Mouse (Mus musculus) NIH3T3 (cell line): ENCODE results near the gene Ccn6.

Experiments used
- DNase-seq: peaks from one replicate; pipeline ENCODE4 v3.0.0-alpha.2; 2012; ENCODE audit warnings: low read depth

Gene Ccn6

DNA sequence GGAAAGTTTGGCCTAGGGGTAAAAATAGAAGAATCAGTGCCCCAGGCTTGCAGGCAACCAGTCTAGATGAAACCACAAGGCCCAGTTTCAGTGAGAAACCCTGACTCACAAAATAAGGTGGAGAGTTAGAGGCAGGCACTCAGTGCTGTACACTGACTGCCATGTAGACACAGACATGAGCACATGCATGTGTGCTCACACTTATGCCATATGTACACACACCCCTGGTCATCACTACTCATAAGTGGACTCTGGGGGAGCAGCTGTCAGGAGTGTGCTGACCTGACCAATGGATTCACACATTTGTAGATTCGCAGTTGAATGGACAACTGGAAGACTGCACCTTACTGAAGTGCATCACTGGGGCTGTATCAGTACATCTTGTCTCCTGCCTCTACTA lies 2.2 kb downstream of the Ccn6 start:
- peak; percentile 13 for DNase-seq

DNA sequence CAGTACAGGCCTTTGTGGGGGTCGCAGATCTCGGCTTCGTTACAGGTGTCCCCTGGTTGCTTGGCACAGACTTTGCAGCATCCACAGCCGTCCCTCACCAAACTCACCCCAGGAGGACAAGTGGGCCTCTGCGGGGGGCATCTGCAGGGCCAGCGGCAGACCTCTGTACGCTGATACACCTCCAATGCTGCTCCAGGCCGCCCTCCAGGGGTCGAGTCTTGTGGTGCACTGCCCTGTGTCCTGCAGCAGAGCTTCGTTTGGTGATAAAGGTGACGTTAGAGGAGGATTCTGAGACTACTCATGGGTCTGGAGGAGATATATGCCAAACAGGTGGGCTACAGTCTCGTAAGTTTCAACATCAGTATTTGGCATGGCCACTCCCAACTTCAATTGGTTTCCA lies 5.3 kb downstream of the Ccn6 start:
- DNase-seq: no peak

DNA sequence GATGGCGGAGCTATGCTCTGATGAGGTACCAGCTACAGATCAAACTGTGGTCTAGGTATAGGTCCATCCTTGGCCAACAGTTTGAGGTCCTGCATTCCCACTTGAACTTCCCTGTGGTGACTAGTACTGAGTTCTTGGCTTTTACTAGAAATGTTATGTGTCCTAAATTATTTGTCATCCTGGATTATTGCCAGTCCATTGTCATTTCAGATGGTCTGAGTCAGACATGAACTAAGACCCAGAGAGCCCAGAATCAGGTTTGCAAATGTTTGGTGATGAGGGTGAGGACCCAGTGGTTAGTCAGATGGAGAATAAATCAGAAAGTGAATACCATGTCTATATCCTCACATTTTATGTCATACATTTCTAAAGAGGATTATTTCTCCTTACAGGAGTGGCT lies 6.3 kb downstream of the Ccn6 start:
- DNase-seq: peak; percentile 56

DNA sequence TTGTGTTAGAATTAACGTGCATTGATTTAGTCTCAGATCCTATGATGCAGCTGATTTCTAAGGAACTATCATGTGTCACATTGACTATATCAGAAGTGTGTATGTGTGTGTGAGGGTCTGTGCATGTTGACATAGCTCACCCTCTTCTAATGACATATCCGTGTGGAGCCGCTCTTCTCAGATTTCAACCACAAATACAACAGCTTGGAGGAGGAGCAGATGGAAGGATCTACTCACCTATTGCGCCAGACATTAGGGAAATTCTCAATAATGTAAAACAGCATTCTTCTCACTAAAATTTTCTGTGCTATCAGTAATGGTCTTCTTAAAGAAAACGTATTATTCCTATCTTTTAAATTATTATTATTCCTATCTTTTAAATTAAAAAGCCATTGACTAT lies 6.9 kb downstream of the Ccn6 start:
- peak; percentile 43 for DNase-seq

DNA sequence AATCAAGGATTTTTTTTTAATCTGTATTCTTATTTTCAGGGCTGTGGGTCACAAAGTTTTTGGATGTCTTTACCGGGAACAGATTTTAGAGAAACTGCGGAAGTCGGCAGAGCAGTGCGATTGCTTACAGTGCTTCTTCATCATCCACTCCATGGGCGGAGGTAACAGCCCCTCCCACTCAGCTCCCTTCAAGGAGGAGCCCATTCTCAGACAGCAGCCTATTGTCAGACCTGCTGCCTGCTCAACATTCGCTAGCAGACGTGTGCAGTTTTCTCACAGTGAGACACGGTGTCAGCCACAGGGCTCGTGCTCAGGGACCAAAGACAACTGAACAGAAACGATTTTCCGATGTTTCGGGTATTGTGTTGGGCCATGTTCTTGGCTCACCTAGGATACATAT lies 21.4 kb downstream of the Ccn6 start:
- DNase-seq: no peak

DNA sequence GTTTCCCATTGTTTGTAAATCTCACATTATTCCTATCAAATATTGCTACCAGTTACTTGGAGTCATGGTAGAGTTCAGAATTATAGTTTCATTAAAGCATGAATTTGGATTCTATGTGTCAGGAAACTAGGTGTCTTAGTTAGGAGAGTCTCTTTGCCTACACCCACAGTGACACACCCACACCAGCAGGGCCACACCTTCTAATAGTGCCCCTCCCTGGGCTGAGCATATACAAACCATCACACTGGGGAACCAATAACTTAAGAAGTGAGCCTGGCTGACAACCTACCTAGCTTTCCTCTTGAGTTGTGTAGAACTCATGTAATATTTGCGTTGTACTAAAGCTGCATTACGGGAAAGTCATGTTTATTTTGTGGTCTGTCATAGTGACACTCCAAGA lies 22.2 kb downstream of the Ccn6 start:
- no peak for DNase-seq

DNA sequence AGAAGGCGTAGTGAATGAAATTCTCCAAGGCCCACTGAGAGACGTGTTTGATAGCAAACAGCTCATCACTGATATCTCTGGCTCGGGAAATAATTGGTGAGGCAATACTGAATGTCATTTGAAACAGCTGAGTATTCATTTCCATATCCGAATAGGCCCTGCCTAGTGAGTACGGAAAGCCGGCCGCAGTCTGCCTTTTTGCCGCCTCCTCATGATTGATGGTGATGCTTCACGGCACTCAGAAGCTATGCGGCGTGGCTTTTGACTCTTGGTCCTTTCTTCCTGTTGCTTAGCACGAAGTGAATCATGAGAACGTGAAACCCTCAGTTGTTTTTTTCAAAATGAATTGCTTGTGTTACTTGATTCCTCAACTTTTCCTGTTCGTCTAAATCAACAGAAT lies 22.8 kb downstream of the Ccn6 start:
- DNase-seq: no peak

DNA sequence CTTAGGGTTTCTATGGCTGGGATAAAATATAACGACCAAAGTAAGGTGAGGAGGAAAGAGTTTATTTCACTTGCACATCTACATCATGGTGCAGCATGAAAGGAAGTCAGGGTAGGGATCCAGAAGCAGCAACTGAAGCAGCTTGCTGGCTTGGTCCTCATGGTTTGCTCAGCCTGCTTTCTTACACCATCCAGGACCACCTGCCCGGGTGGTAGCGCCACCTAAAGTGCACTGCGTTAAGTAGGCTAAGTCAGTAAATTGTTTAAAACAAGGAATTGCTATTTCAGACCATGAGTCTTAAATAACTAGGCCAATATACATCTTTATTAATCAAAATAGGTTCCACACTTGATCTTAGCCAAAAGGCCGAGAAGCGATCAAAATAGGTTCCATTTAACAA lies 24.8 kb downstream of the Ccn6 start:
- DNase-seq: no peak

DNA sequence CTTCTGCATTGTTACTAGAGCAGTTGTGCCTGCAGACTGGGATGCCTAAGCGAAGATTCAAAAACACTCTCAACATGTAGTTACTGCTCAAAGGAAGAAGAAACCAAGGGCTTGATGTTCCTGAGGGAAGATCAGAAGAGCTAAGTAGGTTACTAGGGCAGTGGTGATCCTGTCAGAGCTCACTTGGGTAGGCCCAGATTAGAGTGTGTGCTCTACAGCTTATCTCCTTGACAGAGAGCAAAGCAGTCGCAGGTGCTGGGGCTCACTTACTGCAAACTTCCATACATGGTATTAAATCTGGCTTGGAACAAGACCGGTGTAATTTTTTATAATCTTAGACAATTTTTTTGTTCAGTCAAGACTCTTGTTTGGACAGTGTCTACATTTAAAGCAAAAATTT lies 25.8 kb downstream of the Ccn6 start:
- no peak for DNase-seq

DNA sequence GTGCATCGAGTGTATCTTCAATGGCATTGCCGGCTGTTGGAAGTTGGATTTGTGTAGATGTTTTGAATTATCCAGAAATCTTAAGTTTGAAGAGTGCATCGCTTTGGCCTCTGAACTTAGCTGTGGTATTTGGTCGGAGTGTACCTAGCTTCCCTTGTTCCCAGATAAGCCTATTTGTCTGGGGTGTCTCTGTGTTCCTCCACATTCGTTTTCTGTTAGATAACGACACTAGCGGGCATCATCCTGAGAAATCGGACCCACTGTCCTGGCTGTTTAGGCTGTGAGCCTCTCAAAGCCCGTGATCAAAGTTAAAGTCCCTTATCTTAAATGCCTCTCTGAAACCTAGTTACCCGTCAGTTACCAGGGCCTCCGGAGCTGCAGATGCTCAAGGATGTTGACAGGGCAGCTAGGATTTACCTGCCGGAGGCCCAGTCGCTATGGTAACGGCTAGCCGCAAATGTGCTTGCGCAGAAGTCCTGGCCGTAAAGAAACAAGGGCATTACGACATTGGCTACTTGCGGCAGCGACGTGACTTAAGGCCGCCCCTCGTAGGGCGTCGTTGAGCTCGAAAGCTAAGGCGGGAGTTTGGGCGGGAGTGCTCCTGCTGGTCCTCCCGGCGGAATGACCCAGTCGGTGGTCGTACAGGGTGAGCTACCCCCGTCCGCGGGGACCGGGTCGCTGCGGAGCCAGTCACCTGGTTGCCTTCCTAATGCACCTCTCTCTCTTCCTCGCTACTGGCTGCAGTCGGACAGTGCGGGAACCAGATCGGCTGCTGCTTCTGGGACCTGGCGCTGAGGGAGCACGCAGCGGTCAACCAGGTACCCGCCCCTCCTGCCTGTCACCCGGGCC lies 29.9 kb downstream of the Ccn6 start, which contains the start of the genes Fam229b and Tube1:
Gene Fam229b (minus strand): TSS at position 453 of the 849 bp plus-strand sequence.
Gene Tube1 (plus strand): TSS at position 515 of the 849 bp plus-strand sequence.
- DNase-seq: peak; percentile 96

DNA sequence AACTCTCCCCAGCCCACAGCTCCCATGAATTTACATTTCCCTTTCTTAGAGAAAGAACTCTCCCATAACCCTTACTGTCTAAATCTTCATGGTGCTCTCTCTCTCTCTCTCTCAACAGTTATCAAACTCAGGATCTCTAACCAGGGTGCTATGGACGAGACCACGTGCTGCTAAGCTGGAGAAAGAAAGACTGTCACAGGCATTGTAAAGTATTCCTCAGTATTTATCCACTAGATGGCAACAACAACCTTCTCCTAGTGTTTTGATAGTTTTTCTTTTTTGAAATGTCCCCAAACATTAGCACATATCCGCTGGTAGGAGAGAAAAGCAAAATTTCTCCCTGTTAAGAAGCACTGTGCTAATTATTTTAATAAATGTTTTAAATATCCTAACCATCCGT lies 42.2 kb downstream of the Ccn6 start:
- DNase-seq: peak; percentile 39

DNA sequence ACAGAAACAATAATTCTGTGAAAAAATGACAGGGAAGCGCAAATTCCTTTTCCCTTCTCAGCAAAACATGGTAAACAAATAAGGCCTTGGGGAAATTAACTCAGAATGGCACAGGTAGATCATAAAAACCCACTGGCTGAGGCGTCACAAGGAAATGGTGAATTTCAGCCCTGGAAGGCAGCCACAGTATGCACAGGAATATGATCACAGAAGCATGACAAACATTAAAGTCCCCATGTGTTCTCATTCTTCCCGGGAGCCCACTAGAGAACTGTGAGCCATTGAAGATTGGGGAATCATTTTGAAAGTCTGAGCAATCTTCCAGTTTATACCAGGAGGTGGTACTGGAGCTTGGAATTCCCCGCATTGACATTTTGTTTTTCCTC lies 54.1 kb downstream of the Ccn6 start:
- DNase-seq: no peak

DNA sequence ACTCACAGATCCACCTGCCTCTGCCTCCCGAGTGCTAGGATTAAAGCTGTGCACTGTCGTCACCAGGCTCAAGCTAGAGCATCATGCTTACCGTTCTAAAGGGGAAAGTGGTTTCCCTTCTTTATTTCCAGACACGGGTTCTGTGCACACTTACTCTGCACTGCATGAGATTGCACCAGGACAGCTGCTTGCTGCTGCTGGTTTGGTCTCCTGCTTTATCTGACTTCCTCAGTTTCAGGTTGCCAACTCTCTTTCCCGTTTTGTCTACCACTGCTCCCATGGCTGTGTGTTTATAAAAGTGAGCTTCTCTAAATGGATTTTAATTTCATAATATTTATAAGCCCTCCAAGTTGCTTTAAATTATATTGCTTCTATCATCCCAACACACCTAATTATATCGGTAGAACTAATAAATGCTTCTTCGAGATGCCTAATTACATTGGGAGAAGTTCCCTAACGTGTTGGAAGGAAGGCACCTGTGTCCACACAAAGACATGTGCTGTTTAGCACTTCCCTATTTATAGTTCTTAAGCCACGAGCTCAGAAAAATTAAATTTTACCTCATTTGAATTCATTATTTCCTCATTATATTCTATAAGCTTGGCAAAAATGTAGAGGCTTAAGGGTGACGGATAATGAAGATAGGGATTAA lies 54.6 kb downstream of the Ccn6 start:
- no peak for DNase-seq

DNA sequence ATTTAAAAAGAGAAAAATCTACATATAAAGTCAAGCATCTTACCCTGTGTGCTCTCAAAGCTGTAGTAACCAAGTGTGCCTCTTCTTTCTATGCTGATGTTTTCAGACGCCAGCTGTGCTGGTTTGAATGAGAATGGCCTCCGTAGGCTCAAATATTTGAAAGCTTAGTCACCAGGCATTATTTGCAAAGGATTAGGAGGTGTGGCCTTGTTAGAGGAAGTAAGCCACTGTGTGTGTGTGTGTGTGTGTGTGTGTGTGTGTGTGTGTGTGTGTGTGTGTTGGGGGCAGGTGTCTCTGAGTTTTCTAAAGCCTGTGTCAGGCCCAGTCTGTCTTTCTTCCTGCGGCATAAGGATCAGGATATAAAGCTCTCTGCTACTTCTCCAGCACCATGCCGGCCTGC lies 56.7 kb downstream of the Ccn6 start:
- DNase-seq: peak; percentile 14

DNA sequence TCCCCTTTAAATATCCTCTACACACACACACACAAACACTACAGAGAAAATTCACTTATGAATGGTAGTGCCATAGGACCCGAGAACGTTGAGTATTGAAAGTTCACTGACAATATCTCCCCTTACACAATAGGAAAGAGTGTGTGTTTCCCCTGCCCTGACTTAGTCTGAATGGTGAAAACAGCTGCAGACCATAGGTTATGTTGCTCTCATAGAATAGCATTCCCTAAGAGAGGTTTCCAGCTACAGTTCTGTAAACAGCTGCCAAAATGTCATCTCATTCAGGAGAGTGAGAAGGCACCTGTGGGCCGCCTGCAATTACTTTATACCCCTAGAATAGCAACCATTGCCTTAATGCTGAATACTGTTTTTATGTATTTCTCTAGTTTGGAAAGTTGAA lies 57.2 kb downstream of the Ccn6 start:
- no peak for DNase-seq

DNA sequence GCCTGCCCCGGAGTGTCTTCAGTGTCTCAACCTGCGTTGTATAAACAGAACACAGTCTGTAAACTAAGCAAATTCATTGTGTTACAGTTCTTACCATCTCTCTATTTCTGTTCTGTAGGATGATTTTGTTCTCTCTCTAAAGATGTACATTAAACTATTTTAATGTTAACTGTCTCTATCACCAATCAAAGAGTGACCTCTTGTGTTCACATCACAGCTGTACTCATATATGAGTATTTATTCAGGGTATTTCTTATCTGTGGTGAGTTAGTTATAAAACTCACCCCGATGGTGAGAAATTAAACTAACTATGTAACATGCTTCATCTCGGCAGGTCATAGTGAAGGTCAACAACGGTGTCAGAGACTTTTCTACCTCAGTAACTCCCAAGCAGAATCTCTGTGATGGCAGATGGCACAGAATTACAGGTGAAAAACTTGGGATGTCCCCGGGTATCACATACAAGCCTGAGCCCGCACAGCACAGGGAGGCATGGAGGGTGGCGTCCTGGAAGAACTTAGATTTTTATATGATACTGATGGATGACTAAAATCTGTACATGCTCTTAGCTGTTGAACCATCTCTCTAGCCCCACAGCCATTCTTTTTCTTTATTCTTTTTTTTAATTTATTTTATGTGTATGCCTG lies 58.7 kb downstream of the Ccn6 start:
- no peak for DNase-seq
